Mouse (Mus musculus): ENCODE measurements around the gene Slc25a44.
A peak's percentile ranks its signal among the peaks of the same experiment; 100 is the strongest.
"Not testable (repeated sequence)": the region's sequence is repeated elsewhere in the genome, so short reads cannot be mapped to it uniquely, and the experiment has no call there.

The Slc25a44 gene

GRCm38 (mm10) chr3:88450379-88451131 is 25.6 kb upstream of the Slc25a44 start:
- no peak for DNase-seq (ENCODE audit: low spot score in 2 of 2)

GRCm38 (mm10) chr3:88449395-88450023 is 24.6 kb upstream of the Slc25a44 start:
- DNase-seq (ENCODE audit: low spot score in 2 of 2): no peak

DNA sequence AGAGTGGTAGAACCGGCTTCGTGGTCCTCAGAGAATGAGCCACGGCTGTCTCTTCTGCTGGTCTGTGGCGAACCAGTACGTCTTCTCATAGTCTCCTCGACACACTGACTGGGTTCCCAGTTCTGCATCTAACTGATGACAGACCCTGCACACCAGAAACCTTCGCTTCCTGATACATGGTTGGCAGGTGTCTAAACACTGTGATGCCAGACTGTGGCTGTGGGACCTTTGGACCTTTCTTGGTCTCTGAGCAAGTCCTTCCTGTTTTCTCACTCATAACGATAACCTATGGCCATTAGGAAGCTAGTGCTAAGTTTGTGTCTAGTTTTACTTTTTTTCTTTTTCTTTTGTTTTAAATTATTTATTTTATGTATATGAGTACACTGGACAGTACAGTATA is 23.5 kb upstream of the Slc25a44 start:
- DNase-seq (ENCODE audit: low spot score in 2 of 2): no peak

DNA sequence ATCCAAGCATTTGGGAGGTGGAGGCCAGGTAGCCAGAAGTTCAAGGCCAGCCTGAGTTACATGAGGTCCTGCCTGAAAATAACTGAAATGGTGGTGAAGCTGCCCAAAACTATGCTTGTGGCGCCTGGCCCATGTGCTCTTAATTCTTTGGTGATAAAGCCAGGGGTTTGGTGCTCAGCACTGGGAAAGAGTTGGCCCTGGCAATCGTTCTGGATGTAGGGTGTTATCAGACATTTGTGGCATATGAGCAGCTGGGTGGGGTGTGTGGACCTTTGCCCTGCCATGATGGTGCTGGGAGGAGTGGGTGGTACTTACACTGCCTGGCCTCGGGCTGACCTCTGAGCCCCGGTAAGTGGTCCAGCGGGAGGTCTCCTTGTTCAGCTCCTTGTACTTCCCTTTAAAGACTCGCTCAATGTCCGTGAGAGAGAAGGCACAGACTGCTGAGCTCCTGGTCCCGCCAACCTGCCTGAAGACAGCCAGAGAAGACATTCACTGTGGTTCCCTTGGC is 22.8 kb upstream of the Slc25a44 start:
- no peak for DNase-seq (ENCODE audit: low spot score in 2 of 2)

GRCm38 (mm10) chr3:88446471-88447123 is 21.7 kb upstream of the Slc25a44 start:
- DNase-seq (ENCODE audit: low spot score in 2 of 2): no peak

GRCm38 (mm10) chr3:88442888-88443287 is 17.9 kb upstream of the Slc25a44 start:
- no peak for DNase-seq (ENCODE audit: low spot score in 2 of 2)

GRCm38 (mm10) chr3:88442488-88442887 is 17.5 kb upstream of the Slc25a44 start:
- no peak for DNase-seq (ENCODE audit: low spot score in 2 of 2)

- peak in 1 of 2 experiments; percentile 64 for DNase-seq (ENCODE audit: low spot score in 2 of 2)
Observed at GRCm38 (mm10) chr3:88440500-88441381, 15.8 kb upstream of the Slc25a44 start.

DNA sequence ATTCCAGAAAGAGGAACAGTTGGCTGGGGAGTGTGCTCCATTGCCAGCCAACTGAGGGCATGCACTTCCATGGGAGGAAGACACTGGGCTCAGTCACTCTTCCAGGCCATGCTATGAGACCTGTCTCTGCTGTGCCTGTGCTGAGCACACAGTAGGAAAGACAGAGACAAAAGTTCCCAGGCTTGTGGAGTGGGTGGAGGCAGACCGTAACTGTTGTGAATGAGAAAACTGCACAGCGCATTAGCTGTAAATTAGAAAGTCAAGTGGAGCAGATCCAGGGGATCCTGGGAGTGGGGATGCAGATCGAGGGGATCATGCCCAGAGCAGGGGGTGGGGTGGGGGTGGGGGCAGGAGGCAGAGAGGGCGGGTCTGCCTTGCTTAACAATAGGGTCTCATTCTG is 14.6 kb upstream of the Slc25a44 start:
- DNase-seq (ENCODE audit: low spot score in 2 of 2): no peak

GRCm38 (mm10) chr3:88437454-88437853 is 12.5 kb upstream of the Slc25a44 start:
- no peak for DNase-seq (ENCODE audit: low spot score in 2 of 2)

DNA sequence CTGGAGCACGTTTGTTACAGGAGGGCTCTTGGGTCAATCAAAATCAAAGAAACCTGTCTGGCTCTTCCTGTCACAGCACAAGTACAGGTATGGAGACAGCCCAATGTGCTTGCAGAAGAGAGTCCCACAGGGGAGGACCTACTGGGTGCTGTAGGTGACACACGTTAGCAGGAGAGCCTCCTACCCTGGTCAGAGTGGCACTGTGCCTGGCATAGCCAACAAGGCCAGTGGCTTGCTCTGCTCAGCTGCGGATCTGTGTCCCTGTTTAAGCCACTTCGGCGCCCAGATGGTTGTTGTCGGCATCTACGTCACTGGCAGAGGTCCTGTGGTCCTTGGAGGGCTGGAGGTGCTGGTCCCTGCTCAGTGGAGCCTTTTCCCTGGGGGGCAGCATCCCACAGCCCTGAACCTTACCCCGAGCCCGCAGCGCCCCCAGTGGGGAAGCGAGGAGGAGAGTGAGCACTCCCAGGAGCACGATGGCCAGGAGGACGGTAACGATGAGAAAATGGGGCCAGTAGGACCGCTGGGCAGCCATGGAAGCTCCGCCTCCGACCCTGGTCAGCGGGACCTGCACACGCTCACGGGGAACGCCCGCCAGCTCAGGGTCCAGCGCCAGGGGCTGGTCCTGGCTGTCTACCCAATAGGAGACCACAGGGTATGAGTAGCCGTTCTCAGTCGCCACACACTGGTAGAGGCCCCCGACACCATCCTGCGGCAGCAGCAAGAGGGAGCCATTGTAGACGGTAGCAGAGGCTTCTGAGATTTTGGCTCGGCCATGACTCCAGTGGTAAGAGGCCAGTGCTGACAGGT is 11.7 kb upstream of the Slc25a44 start:
- peak; percentile 63 to 67 for DNase-seq (ENCODE audit: low spot score in 2 of 2)

GRCm38 (mm10) chr3:88435515-88435914 is 10.6 kb upstream of the Slc25a44 start:
- DNase-seq (ENCODE audit: low spot score in 2 of 2): peak; percentile 75 to 84

DNA sequence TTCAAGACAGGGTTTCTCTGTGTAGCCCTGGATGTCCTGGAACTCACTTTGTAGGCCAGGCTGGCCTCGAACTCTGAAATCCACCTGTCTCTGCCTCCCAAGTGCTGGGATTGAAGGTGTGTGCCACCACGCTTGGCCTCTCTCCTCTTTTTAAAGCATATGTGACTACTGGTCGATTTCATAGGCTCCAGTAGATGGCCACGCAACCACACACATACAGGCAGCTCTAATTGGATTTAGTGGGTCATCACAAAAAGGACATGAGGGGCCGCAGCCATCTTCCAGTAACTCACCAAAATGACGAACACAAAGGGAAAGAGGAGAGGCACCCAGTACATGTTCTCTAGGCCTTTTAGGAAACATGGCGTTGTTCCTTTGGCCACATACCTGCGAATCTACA is 3.7 kb upstream of the Slc25a44 start:
- DNase-seq (ENCODE audit: low spot score in 2 of 2): not testable (repeated sequence)

DNA sequence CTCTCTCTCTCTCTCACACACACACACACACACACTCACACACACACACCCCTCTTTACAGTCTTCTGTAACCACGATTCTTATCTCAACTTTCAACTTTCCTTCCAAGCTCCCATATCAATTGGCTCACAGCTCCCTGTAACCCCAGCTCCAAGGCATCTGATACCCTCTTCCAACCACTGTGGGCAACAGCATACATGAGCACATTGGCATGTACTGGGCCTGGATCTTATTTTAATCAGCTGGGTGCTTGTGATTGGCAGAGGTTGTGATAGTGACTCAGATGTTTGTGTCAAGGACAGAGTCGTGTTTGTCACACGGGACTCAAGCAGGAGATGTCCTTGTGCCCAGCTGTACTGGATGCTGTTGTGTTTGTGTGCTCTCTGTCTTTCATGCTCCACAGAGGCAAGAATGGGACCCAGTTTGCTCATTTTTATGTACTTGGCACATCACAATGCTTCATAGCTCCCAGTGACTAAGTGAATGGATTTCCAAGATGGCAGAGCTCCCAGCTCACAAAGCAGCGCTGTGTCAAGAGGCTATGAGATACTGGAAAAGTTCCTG is 2.5 kb upstream of the Slc25a44 start:
- DNase-seq (ENCODE audit: low spot score in 2 of 2): no peak

DNA sequence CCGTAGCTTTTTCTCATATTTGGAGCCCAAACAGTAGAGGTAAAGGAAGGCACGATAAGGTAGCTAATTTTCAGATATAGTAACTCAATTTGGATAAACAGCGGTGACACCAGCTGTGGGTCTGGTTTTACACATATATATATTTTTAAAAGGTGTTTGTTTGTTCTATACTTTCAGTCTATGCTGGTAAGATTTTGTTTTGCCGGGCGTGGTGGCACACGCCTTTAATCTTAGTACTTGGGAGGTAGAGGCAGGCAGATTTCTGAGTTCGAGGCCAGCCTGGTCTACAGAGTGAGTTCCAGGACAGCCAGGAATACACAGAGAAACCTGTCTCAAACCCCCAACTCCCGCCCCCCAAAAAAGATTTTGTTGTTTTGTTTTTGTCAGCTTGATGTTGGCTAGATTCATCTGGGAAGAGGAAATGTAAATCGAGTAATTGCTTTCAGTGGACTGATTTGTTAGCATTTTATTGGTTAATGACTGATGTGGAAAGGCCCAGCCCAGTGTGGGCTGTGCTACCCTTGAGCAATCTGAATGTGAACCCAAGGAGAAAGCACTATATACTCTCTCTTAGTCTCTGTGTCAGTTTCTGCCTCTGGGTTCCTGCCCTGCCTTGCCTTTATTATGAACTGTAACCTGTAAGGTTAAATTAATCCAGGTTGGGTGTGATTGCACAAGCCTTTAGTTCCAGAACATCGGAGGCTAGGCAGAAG is 925 bp upstream of the Slc25a44 start:
- DNase-seq (ENCODE audit: low spot score in 2 of 2): no peak

DNA sequence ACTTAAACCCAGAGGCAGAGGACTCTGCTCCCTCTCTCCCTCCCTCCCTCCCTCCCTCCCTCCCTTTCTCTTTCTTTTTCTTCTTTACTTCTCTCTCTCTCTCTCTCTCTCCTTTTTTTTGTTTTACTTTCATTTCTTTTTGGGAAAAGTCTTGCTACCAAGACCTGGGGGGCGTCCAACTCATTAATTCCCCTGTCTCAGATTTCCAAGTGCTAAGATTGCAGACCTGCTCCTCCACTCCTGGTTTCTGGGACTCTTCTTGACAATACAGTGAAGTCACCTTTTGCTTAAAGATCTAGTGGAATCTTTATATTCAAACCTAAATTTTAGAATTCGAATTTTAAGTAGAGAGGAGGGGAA is 371 bp upstream of the Slc25a44 start:
- DNase-seq (ENCODE audit: low spot score in 2 of 2): no peak

DNA sequence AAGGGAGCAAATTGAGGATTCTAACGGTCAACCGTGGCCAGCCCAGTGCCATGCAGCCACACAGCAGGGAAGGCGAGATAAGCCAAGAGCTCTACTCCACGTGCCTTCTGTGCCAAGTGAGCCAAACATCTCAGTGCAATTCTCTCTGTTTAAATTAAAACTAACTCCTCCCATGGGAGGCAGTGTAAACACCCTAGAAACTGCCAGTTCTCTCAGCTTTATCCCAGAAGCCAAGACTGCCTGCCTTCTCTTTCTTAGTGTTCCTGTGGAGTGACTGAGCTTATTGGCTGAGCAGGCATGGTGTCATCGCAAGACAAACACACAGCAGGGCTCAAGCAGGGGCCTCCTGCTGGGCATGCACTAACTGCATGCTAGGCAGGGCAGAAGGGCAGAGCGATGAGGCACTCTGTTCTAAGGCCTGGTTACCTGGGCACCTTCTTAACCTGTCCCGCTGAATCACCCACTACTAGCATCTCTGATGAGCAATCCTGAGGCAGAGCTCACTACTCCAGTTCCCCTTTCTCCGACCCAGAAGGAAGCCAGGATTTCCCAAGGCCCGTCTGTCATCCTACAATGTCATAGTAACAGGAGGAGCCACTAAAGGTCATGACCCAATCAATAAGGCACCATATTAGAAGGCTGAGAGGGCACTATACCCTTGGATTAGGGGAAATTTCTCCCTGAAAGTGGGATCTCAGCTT is 2.8 kb downstream of the Slc25a44 start:
- DNase-seq (ENCODE audit: low spot score in 2 of 2): peak in 1 of 2 experiments; percentile 49

DNA sequence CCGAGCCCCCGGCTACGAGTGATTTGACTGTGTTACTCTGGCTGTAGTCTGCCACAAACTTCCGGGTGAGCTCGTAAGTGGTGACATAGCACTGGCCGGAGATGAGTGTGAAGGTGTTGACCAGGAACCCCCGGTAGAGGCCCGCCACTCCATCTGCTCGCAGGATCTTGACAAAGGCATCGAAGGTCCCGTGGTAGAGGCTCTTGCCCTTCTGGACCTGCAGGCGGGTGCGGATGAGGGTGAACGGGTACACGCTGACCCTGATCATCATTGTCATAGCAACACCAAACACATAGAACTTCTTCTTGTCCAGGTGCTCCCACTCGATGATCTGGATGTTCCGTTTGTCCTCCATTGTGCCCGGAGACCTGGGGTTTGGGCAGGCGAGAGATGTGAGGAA is 4.2 kb downstream of the Slc25a44 start:
- DNase-seq (ENCODE audit: low spot score in 2 of 2): no peak

DNA sequence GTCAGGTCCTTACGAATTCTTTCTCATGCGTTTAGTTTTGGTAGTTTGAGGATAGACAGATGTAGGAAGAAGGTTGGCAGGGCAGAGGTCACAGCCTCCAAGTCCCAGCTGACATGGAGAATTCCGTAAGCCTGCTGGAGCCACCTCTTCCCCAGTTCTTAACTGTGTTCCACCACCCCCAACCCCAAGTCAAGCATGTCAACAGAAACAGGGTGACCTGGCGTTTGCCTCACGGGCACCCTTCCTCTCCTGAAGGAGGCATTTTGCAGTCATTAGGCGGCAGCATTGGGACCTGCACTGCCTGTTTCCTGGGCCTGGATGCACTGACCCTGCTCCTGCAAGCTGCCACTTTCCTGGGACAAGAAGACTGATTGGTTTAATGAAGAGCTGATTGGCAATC is 6.9 kb downstream of the Slc25a44 start:
- DNase-seq (ENCODE audit: low spot score in 2 of 2): no peak

All from right cerebral cortex, postnatal 10 days (tissue).